Mouse (Mus musculus) adrenal gland, adult 18-20 months (tissue): ENCODE data around the gene Fkbp3. TPM values are rescaled to one million over a fixed set of nuclear protein-coding genes. Genes with fewer than 3 reads are reported as not detected.

ENCODE experiments used
- DNase-seq, 2 experiments: peaks; one replicate each; pipeline ENCODE4 v3.0.0; 2021 to 2022; ENCODE audit warnings: low spot score in 2 of 2
- total RNA-seq, 2 experiments: library from RNA; stranded (reverse); gene quantifications; 1 replicate in 1 of 2; 2 replicates in 1 of 2; pipeline ENCODE4 v1.2.3; 2021

Fkbp3 gene
- total RNA-seq, 2 experiments from 2014 or later, result 92.5 to 113 TPM

DNA sequence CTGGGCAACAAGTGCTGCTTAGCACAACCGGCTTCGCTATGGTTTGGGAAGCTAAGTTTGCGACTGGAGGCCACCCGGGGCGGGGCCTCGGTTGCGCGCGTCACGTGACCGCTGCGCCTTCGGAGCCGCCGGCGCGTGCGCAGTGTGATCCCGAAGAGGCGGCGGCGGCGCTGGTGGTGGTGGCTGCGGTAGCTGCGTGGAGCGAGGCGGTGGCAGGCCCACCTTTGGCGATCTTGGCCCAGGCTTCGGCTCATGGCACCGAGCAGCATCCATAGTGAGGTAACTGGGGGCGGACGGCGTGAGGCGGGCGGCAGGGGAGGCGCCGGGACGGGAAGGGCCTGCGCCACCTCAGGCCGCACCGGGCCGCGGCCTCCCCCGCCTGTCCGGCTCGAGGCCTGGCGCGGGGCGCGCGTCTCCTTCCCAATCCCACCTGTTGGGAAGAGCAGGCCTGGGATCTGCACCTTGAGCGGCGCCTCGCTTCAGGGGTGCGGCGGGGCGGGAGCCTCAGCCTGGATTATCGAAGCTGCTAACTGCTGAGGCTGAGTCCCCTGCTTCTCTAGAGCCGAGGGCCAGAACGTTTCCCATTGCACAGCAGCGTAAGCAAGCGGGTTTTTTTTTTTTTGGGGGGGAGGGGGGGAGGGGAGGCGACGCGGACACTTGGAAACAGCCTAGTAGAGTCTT lies 37.5 kb downstream of the Fkbp3 start, which contains the start of gene Prpf39:
Gene Prpf39 (plus strand): TSS at position 144 of the 681 bp plus-strand sequence.
- peak; percentile 94 for DNase-seq

DNA sequence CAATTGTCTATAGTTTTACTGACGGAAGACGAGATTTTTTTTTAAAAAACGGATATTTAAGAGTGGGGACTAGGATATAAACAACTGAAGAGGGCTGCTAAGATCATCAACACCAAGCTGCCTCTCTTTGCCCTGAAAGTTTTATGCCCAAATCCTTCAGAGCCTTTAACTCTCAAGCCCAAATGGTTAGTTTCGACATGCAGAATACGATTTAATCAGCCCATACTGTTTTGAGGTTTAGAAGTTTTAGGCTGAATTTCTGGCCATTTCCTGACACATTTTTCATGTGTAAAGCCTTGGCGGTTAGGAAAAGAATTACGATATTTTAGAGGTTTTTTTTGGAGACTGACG lies 38.0 kb downstream of the Fkbp3 start:
- DNase-seq, result no peak

- DNase-seq, result no peak
Observed at GRCm38 (mm10) chr12:65022842-65023241, 51.0 kb downstream of the Fkbp3 start.

Other genes with a start within 250 kb of the Fkbp3 start
- 1 to 10 TPM; 4.5 to 5.1 TPM for gene Gm527, start 156.1 kb downstream of the Fkbp3 start, total RNA-seq
- gene Klhl28, start 108.5 kb downstream of the Fkbp3 start, total RNA-seq, result 10 to 100 TPM; 12.3 to 12.8 TPM
- gene Togaram1, start 108.2 kb downstream of the Fkbp3 start, total RNA-seq, result 10 to 100 TPM; 28.6 to 39.0 TPM
- gene Prpf39, start 37.7 kb downstream of the Fkbp3 start, total RNA-seq, result 10 to 100 TPM; 31.9 to 34.4 TPM
- 10 to 100 TPM in 1 of 2 experiments, 1 to 10 TPM in 1; 6.6 to 11.1 TPM for gene Fancm, start 1.6 kb upstream of the Fkbp3 start, total RNA-seq
- under 1 TPM; 0.36 to 0.42 TPM for gene Mis18bp1, start 98.6 kb upstream of the Fkbp3 start, total RNA-seq
- gene Wdr20rt, start 151.5 kb upstream of the Fkbp3 start, total RNA-seq, result under 1 TPM in 1 of 2 experiments, not detected in 1; 0.19 TPM